Mouse (Mus musculus) lung, embryonic 16.5 days (tissue): ENCODE data around the gene Tsga13. TPM values are rescaled to one million over a fixed set of nuclear protein-coding genes. Genes with fewer than 3 reads are reported as not detected.
A peak's percentile ranks its signal among the peaks of the same experiment; 100 is the strongest.

ENCODE experiments used
- ATAC-seq: fragments of 200-750 bp; cut with Nextera tagmentation; 2 replicates; pipeline ENCODE4 v1.8.0; 2017; ENCODE audit warnings: low read depth, mild to moderate bottlenecking, moderate library complexity
- H3K27ac ChIP-seq: fragments of 300-500 bp; sonication (generic); 2 replicates; pipeline ENCODE4 v1.5.1; 2014; ENCODE audit warnings: mild to moderate bottlenecking, control low read depth, low read length
- H3K27me3 ChIP-seq: fragments of 300-500 bp; sonication (generic); 2 replicates; pipeline ENCODE4 v1.6.1; 2014; ENCODE audit warnings: low read depth, low read length, mixed read lengths; ENCODE audit not compliant: control insufficient read depth, insufficient read depth
- H3K36me3 ChIP-seq: fragments of 300-500 bp; sonication (generic); 2 replicates; pipeline ENCODE4 v1.6.1; 2014; ENCODE audit warnings: low read length; ENCODE audit not compliant: control insufficient read depth, insufficient read depth
- H3K4me1 ChIP-seq: fragments of 300-500 bp; sonication (generic); replicated peaks from 2 replicates; pipeline ENCODE4 v1.6.1; 2014; ENCODE audit warnings: low read length, mixed read lengths; ENCODE audit not compliant: control insufficient read depth, insufficient read depth
- H3K4me2 ChIP-seq: fragments of 300-500 bp; sonication (generic); 2 replicates; pipeline ENCODE4 v1.6.1; 2014; ENCODE audit warnings: low read depth, low read length, control low read depth
- H3K4me3 ChIP-seq: fragments of 300-500 bp; sonication (generic); 2 replicates; pipeline ENCODE4 v1.5.1; 2014; ENCODE audit warnings: mild to moderate bottlenecking, low read length, control low read depth
- H3K9ac ChIP-seq: fragments of 300-500 bp; sonication (generic); 2 replicates; pipeline ENCODE4 v1.6.1; 2014; ENCODE audit warnings: low read length, control low read depth
- H3K9me3 ChIP-seq: fragments of 300-500 bp; sonication (generic); 2 replicates; pipeline ENCODE4 v1.6.1; 2016; ENCODE audit warnings: low read length; ENCODE audit not compliant: control insufficient read depth
- WGBS: fragments of 180-500 bp; shearing (Covaris S2); extraction: QIAGEN DNeasy Blood & Tissue Kit; methylation state at CpG from one replicate; pipeline ENCODE4 v1.1.7; 2014; 5-methylcytosine and 5-hydroxymethylcytosine counted together
- polyA plus RNA-seq: library from polyadenylated mRNA; unstranded; fragments of >200 nt; fragmentation: Nextera tagmentation; extraction: Ambion mirVana; gene quantifications from 2 replicates; pipeline ENCODE4 v1.2.1, GENCODE M21; 2015

Tsga13 gene
- polyA plus RNA-seq = 0.25 TPM in 1 of 2 replicates, not detected in the other

GRCm38 (mm10) chr6:30915473-30915872, at the start of gene Tsga13:
Gene Tsga13, minus strand, starts transcription at chr6:30915573.
- H3K9ac ChIP-seq = no peak within 1 kb of the TSS
- no peaks in the 10 kb centered on the region for H3K9me3 ChIP-seq
- no peak within 1 kb of the TSS for H3K27ac ChIP-seq
- no peaks in the 10 kb centered on the region for H3K36me3 ChIP-seq
- H3K4me2 ChIP-seq = no peak within 1 kb of the TSS
- H3K27me3 ChIP-seq = no peaks in the 10 kb centered on the region
- no peak within 1 kb of the TSS for H3K4me3 ChIP-seq
- WGBS = 79% methylated on average over 2 of the region's 2 CpGs
- H3K4me1 ChIP-seq = no peaks in the 10 kb centered on the region
- no peak for ATAC-seq

GRCm38 (mm10) chr6:30958736-30959540, 43.6 kb upstream of the Tsga13 start, which contains the start of gene Klf14:
Gene Klf14, minus strand, starts transcription at chr6:30959078.
- Histone ChIP-seq H3K4me2 (peak within 1 kb of the TSS; percentile 93), H3K27ac (no peak within 1 kb of the TSS), H3K9ac (peak within 1 kb of the TSS; percentile 55), H3K4me1 (peaks cover 5% of the 10 kb centered on the region; the same call in 1 of the 2 replicates), H3K36me3 (0 out of 2 replicates have a peak, but pooled peaks cover 2% of the 10 kb centered on the region), H3K4me3 (peak within 1 kb of the TSS; percentile 59), H3K9me3 (peaks cover 24% of the 10 kb centered on the region), H3K27me3 (peaks cover 34% of the 10 kb centered on the region)
- ATAC-seq = peak; percentile 47
- under 1% methylated on average over 73 of the region's 75 CpGs for WGBS

GRCm38 (mm10) chr6:30957784-30958735, 42.7 kb upstream of the Tsga13 start:
- Histone ChIP-seq H3K27me3 (peaks cover 31% of the 10 kb centered on the region), H3K9ac (peak overlapping the region; percentile 55), H3K4me1 (peaks cover 5% of the 10 kb centered on the region; the same call in 1 of the 2 replicates), H3K36me3 (0 out of 2 replicates have a peak, but pooled peaks cover 2% of the 10 kb centered on the region), H3K27ac (no peak overlapping the region), H3K9me3 (peaks cover 24% of the 10 kb centered on the region), H3K4me2 (peak overlapping the region; percentile 93), H3K4me3 (peak overlapping the region; percentile 59)
- WGBS = 6% methylated on average over 83 of the region's 84 CpGs
- no peak for ATAC-seq

- 41% methylated on average over 5 of the region's 5 CpGs for WGBS
- ATAC-seq = no peak
Observed at GRCm38 (mm10) chr6:30939264-30939663, 23.9 kb upstream of the Tsga13 start.

GRCm38 (mm10) chr6:30922821-30923220, 7.4 kb upstream of the Tsga13 start:
- Histone ChIP-seq H3K4me3 (no peak overlapping the region), H3K27ac (no peak overlapping the region), H3K4me1 (peaks cover 2% of the 10 kb centered on the region; the same call in 1 of the 2 replicates), H3K9ac (no peak overlapping the region), H3K27me3 (no peaks in the 10 kb centered on the region), H3K36me3 (no peaks in the 10 kb centered on the region), H3K4me2 (no peak overlapping the region), H3K9me3 (no peaks in the 10 kb centered on the region)
- 46% methylated on average over 2 of the region's 2 CpGs for WGBS
- ATAC-seq = no peak

More at GRCm38 (mm10) chr6:30939264-30939663, 23.9 kb upstream of the Tsga13 start:
- Histone ChIP-seq H3K4me1 (no peaks in the 10 kb centered on the region), H3K27ac (no peak overlapping the region), H3K4me3 (no peak overlapping the region), H3K9ac (no peak overlapping the region), H3K4me2 (no peak overlapping the region), H3K36me3 (no peaks in the 10 kb centered on the region), H3K9me3 (no peaks in the 10 kb centered on the region), H3K27me3 (no peaks in the 10 kb centered on the region; the same call in 1 of the 2 replicates)

GRCm38 (mm10) chr6:30921826-30922225, 6.5 kb upstream of the Tsga13 start:
- H3K27ac ChIP-seq = no peak overlapping the region
- peaks cover 2% of the 10 kb centered on the region; the same call in 1 of the 2 replicates for H3K4me1 ChIP-seq
- H3K36me3 ChIP-seq = no peaks in the 10 kb centered on the region
- 55% methylated on average over 10 of the region's 11 CpGs for WGBS
- ATAC-seq = no peak
- no peak overlapping the region for H3K4me2 ChIP-seq
- H3K9me3 ChIP-seq = no peaks in the 10 kb centered on the region
- no peaks in the 10 kb centered on the region for H3K27me3 ChIP-seq
- no peak overlapping the region for H3K9ac ChIP-seq
- H3K4me3 ChIP-seq = no peak overlapping the region

- Histone ChIP-seq H3K4me2 (peak overlapping the region; percentile 57), H3K27ac (no peak overlapping the region), H3K4me3 (peak overlapping the region; percentile 48), H3K4me1 (peaks cover 2% of the 10 kb centered on the region; the same call in 1 of the 2 replicates), H3K36me3 (no peaks in the 10 kb centered on the region), H3K27me3 (no peaks in the 10 kb centered on the region), H3K9me3 (no peaks in the 10 kb centered on the region), H3K9ac (peak overlapping the region; percentile 57)
- peak; percentile 59; the same call in 1 of the 2 replicates for ATAC-seq
- WGBS = 17% methylated on average over 21 of the region's 21 CpGs
Observed at GRCm38 (mm10) chr6:30920834-30921675, 5.7 kb upstream of the Tsga13 start.

- Histone ChIP-seq H3K4me2 (no peak overlapping the region), H3K4me3 (no peak overlapping the region), H3K9ac (no peak overlapping the region), H3K9me3 (no peaks in the 10 kb centered on the region), H3K27me3 (no peaks in the 10 kb centered on the region), H3K4me1 (no peaks in the 10 kb centered on the region), H3K36me3 (no peaks in the 10 kb centered on the region), H3K27ac (no peak overlapping the region)
- 59% methylated on average over 3 of the region's 3 CpGs for WGBS
- no peak for ATAC-seq
Observed at GRCm38 (mm10) chr6:30907970-30908369, 7.4 kb downstream of the Tsga13 start.
